Mouse (Mus musculus) hindbrain, postnatal 0 days (tissue): Measurements from ENCODE around the gene Lmf1. TPM values are rescaled to one million over a fixed set of nuclear protein-coding genes. Genes with fewer than 3 reads are reported as not detected.

Experiments
- ATAC-seq: fragments of 200-750 bp; cut with Nextera tagmentation; 2 replicates; pipeline ENCODE4 v1.8.0; 2017; ENCODE audit warnings: mild to moderate bottlenecking, moderate TSS enrichment, moderate library complexity
- DNase-seq: peaks from one replicate; pipeline ENCODE4 v3.0.0-alpha.2; 2015; ENCODE audit warnings: low spot score
- H3K27ac ChIP-seq: fragments of 300-500 bp; sonication (generic); 2 replicates; pipeline ENCODE4 v1.5.1; 2014; ENCODE audit warnings: mild to moderate bottlenecking
- H3K27me3 ChIP-seq: fragments of 300-500 bp; sonication (generic); 2 replicates; pipeline ENCODE4 v1.6.1; 2014; ENCODE audit warnings: low read length, mixed read lengths; ENCODE audit not compliant: insufficient read depth
- H3K36me3 ChIP-seq: fragments of 300-500 bp; sonication (generic); 2 replicates; pipeline ENCODE4 v1.6.1; 2014; ENCODE audit warnings: low read length, mixed read lengths; ENCODE audit not compliant: insufficient read depth
- H3K4me1 ChIP-seq: fragments of 300-500 bp; sonication (generic); 2 replicates; pipeline ENCODE4 v1.6.1; 2014; ENCODE audit warnings: antibody characterized with exemption, low read length, mixed read lengths; ENCODE audit not compliant: insufficient read depth
- H3K4me2 ChIP-seq: fragments of 300-500 bp; sonication (generic); 2 replicates; pipeline ENCODE4 v1.6.1; 2014; ENCODE audit warnings: low read depth, mild to moderate bottlenecking, low read length, moderate library complexity, mixed read lengths
- H3K4me3 ChIP-seq: fragments of 300-500 bp; sonication (generic); 2 replicates; pipeline ENCODE4 v1.5.1; 2014; ENCODE audit warnings: low read length
- H3K9ac ChIP-seq: fragments of 300-500 bp; sonication (generic); replicated peaks from 2 replicates; pipeline ENCODE4 v1.6.1; 2014; ENCODE audit warnings: mild to moderate bottlenecking, low read length, moderate library complexity, mixed read lengths
- H3K9me3 ChIP-seq: fragments of 300-500 bp; sonication (generic); 2 replicates; pipeline ENCODE4 v1.6.1; 2016; ENCODE audit warnings: low read length, mixed read lengths
- CTCF ChIP-seq: IDR thresholded peaks from 2 replicates; pipeline ENCODE4 v1.5.1; 2016; ENCODE audit warnings: antibody characterized with exemption, control low read depth, low read depth
- WGBS: fragments of 180-500 bp; shearing (Covaris S2); extraction: QIAGEN DNeasy Blood & Tissue Kit; methylation state at CpG from one replicate; pipeline ENCODE4 v1.1.7; 2014; 5-methylcytosine and 5-hydroxymethylcytosine counted together
- polyA plus RNA-seq: library from polyadenylated mRNA; unstranded; fragments of >200 nt; fragmentation: Nextera tagmentation; extraction: Ambion mirVana; gene quantifications from 2 replicates; pipeline ENCODE4 v1.2.1, GENCODE M21; 2015
- total RNA-seq: library from RNA; depleted of rRNA; stranded (reverse); fragments of >200 nt; gene quantifications from 2 replicates; pipeline ENCODE4 v1.2.3, GENCODE M21; 2014

Lmf1 gene
- total and polyA plus RNA-seq, 2 experiments from 2014 or later, result 21.4 to 45.1 TPM

DNA sequence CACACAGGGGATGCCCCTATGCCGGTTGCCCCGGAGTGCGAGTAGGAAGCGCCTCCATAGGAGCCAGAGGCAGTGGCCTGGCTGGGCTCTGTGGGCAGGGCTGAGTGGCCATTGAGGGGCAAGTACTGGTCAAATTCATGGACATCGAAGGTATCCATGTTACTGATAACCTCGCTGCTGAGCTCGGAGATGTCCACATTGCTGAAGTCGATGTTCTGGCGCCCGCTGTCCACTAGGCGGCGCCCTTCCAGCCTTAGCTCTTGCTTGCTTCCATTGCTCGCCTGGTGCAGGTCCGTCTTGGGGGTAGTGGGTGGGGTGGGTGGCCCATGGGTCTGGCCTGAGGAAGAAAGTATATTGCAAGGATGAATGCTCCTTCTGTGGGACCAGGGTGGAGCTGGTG is 11.1 kb upstream of the Lmf1 start:
- Histone ChIP-seq H3K27ac (peak overlapping the region; percentile 67; the same call in 1 of the 2 replicates), H3K9me3 (no peaks in the 10 kb centered on the region), H3K4me1 (peaks cover 18% of the 10 kb centered on the region; the same call in 1 of the 2 replicates), H3K9ac (peak overlapping the region; percentile 28; the same call in 1 of the 2 replicates), H3K4me3 (peak overlapping the region; percentile 55), H3K27me3 (peaks cover 10% of the 10 kb centered on the region; the same call in 1 of the 2 replicates), H3K4me2 (peak overlapping the region; percentile 81), H3K36me3 (no peaks in the 10 kb centered on the region)
- ATAC-seq (no peak; the same call in 1 of the 2 replicates), DNase-seq (peak; percentile 85)
- 19% methylated on average over 14 of the region's 14 CpGs for WGBS
- peak; percentile 96 for TF ChIP-seq CTCF

DNA sequence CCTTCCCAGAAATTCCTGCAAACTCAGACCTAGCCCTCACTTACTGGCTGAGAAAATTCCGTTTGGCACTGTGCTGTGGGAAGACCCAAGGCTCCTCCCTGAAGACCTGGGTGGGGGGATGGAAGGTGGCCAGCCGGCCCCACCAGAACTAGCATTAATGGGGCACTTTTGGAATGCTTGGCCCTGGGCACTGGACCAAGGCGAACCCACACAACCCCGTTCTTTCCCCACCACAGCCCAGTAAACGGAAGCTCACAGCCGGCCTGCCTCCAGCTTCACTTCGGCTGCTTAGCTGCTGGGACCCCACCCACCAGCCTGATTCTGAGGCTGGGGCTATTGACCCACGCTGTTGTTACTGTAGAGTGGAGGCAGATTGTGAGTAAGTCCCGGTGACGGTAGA is 10.7 kb upstream of the Lmf1 start:
- Histone ChIP-seq H3K4me2 (peak overlapping the region; percentile 81), H3K4me1 (peaks cover 18% of the 10 kb centered on the region; the same call in 1 of the 2 replicates), H3K36me3 (no peaks in the 10 kb centered on the region), H3K27me3 (peaks cover 10% of the 10 kb centered on the region; the same call in 1 of the 2 replicates), H3K27ac (peak overlapping the region; percentile 67; the same call in 1 of the 2 replicates), H3K9ac (peak overlapping the region; percentile 58; the same call in 1 of the 2 replicates), H3K4me3 (peak overlapping the region; percentile 55), H3K9me3 (no peaks in the 10 kb centered on the region)
- peak; percentile 71 for DNase-seq
- 0 out of 2 replicates have a peak, but pooled peaks have one; percentile 21 for ATAC-seq
- TF ChIP-seq CTCF, result no peak
- 25% methylated on average over 10 of the region's 10 CpGs for WGBS

DNA sequence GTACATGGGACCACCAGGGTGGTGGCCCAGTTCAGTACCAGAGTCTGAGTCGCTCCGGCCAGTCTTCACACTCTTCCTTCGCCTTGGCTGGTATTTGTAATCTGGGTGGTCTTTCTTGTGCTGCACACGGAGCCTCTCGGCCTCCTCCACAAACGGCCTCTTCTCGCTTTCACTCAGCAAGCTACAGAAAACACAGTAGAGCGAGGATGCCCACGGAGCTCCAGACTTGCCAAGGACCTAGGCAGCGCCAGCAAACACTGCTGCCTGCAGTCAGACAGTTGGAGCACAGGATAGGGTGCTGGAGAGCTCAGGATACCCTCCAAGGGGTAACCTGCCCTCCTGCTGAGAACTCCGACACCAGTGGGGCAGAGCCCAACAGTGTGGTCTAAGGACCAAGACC is 10.0 kb upstream of the Lmf1 start:
- Histone ChIP-seq H3K9me3 (no peaks in the 10 kb centered on the region), H3K27ac (peak overlapping the region; percentile 67; the same call in 1 of the 2 replicates), H3K4me2 (peak overlapping the region; percentile 81), H3K36me3 (no peaks in the 10 kb centered on the region), H3K4me3 (peak overlapping the region; percentile 55), H3K9ac (peak overlapping the region; percentile 58), H3K27me3 (peaks cover 10% of the 10 kb centered on the region; the same call in 1 of the 2 replicates), H3K4me1 (peaks cover 15% of the 10 kb centered on the region; the same call in 1 of the 2 replicates)
- 49% methylated on average over 11 of the region's 11 CpGs for WGBS
- ATAC-seq (no peak), DNase-seq (no peak)
- TF ChIP-seq CTCF, result no peak

DNA sequence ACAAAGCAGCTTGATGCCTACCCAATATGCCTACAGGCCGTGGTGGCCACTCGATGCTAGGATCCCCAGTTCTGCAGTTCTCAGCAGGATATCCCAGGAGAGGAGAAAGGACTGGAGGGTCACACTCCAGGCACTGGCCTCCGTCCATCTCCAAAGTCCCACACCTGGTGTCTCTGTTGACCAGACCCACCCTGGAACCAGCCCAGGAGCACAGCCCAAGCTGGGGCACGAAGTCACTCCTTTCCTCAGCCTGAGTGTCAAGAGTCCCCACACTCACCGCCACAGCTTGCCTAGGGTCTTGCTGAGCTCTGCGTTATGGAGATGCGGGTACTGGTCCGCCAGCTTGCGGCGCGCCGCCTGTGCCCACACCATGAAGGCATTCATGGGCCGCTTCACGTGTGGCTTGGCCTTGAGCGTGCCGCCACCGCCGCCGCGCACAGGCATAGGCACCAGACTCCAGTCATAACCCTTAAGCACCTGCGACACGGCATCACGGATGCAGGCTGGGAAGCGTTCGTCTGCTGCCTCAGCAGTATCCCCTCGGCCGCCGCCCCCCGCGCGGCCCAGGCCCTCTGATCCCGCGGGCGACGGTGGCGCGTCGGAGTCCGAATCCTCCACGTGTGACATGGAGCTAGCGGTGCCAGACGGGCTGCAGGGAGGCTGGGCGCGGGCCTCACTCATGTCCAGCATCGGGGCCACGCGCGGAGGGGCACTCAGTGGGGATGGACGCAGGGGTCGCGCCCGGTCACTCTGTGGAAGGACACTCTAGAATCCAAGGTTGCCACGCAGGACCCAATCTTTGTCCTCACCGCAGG is 8.8 kb upstream of the Lmf1 start:
- Histone ChIP-seq H3K27ac (peak overlapping the region; percentile 67; the same call in 1 of the 2 replicates), H3K4me3 (peak overlapping the region; percentile 55), H3K27me3 (peaks cover 10% of the 10 kb centered on the region; the same call in 1 of the 2 replicates), H3K36me3 (no peaks in the 10 kb centered on the region), H3K4me2 (peak overlapping the region; percentile 81), H3K4me1 (peaks cover 15% of the 10 kb centered on the region; the same call in 1 of the 2 replicates), H3K9ac (peak overlapping the region; percentile 58), H3K9me3 (no peaks in the 10 kb centered on the region)
- no peak for TF ChIP-seq CTCF
- WGBS, result 3% methylated on average over 54 of the region's 54 CpGs
- DNase-seq (no peak), ATAC-seq (peak; percentile 25)

DNA sequence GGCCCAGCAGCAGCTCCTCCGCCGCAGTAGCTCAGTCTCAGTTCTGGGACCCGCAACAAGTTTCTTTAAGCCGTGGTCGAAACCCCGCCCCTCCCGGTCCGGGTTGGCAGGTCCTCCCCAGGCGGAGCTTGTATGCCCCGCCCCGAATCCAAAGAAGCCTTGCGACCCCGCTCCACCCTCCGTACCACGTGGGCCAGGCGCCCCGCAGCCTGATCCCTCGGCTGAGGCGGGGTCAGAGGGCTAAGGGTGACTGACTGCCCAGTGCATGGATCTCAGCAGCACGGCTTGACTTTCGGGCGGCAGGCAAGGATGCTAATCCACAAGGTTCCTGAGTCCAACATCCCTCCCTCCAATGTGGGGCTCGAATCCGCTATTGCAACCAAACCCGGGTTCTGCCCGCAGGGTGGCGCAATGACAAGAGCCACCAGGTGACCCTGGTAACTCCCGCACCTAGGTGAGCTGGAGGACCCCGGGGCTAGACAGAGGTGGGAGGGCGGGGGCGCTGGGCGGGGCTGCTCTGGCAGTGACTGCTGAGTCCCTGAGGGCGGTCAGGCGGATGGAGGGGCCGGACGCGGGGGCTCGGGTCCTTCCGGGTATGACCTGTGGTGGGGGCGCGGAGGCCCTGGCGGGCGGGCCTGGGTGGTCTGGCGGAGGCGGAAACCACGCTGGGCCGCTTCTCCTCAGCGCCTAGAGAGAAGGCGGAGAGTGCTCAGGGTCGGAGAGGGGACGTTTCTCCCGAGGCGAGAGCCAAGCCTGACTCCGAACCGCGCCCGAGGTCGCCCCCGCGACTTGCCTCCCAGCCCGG is 8.0 kb upstream of the Lmf1 start, which contains the start of gene Sox8:
Gene Sox8 (minus strand): TSS at position 39 of the 805 bp plus-strand sequence.
- Histone ChIP-seq H3K27ac (peak within 1 kb of the TSS; percentile 67; the same call in 1 of the 2 replicates), H3K36me3 (no peaks in the 10 kb centered on the region), H3K4me2 (peak within 1 kb of the TSS; percentile 81), H3K27me3 (peaks cover 10% of the 10 kb centered on the region; the same call in 1 of the 2 replicates), H3K9me3 (no peaks in the 10 kb centered on the region), H3K4me1 (peaks cover 10% of the 10 kb centered on the region; the same call in 1 of the 2 replicates), H3K9ac (peak within 1 kb of the TSS; percentile 58), H3K4me3 (peak within 1 kb of the TSS; percentile 55)
- peak; percentile 81 for ATAC-seq
- under 1% methylated on average over 60 of the region's 61 CpGs for WGBS
- peak; percentile 58 for TF ChIP-seq CTCF
- peak; percentile 90 for DNase-seq

DNA sequence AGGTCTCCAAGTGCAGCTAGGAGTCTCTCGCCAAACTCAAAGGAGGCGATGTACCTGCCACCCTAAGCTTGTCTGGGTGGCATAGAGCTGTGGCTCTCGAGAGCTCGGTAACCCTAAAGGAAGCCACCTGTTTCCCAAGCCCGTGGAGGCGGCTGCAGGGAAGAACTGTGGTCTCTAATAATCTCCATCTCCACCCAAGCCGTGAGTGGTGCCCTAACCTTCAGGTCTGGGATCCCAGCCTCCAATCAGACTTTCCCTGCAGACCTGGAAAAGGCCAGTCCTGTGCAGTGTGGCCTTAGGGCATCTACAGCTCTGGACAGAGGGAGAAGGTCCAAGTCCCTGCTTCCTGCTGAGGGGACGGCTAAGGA is 7.4 kb upstream of the Lmf1 start:
- Histone ChIP-seq H3K9ac (peak overlapping the region; percentile 58), H3K27me3 (peaks cover 10% of the 10 kb centered on the region; the same call in 1 of the 2 replicates), H3K4me2 (peak overlapping the region; percentile 81), H3K4me1 (peaks cover 10% of the 10 kb centered on the region; the same call in 1 of the 2 replicates), H3K4me3 (peak overlapping the region; percentile 55), H3K9me3 (no peaks in the 10 kb centered on the region), H3K36me3 (no peaks in the 10 kb centered on the region), H3K27ac (no peak overlapping the region)
- TF ChIP-seq CTCF, result no peak
- no peak for ATAC-seq
- DNase-seq, result no peak
- WGBS, result 8% methylated on average over 8 of the region's 8 CpGs
